Comparison of ENCODE assay signal across 13 mouse cellular contexts in genomic region chr8:54864038-54864760, GRCm38 (mm10). TPM values are rescaled to one million over a fixed set of nuclear protein-coding genes. Genes with fewer than 3 reads are reported as not detected.
DNase-seq lines count a peak whose midpoint lies in the region; ATAC-seq and TF ChIP-seq lines count a peak whose summit lies in the region.
"Had no signal": no experiment of that assay in that cellular context is flagged by ENCODE, and none has a peak within 500 bp of the region (broad histone marks: within the 10 kb centered on the region; RNA-seq: fewer than 3 reads in every experiment).

No protein-coding gene starts in this region.

- H3K36me3 ChIP-seq in midbrain, embryonic 14.5 days (ENCODE audit: control insufficient read depth, insufficient read depth, low read length): no peaks in the 10 kb centered on the region
- H3K36me3 ChIP-seq in limb, embryonic 10.5 days: no peaks in the 10 kb centered on the region

- TF ChIP-seq CTCF in lung, adult 2 months (IDR thresholded peaks at IDR 0.05; ENCODE audit: insufficient read depth, low read length): no peak

- DNase-seq in left cerebral cortex, adult 11 months (ENCODE audit: low spot score): peak; percentile 69
- no peak for DNase-seq in left cerebral cortex, postnatal 4 days
- DNase-seq in frontal cortex, postnatal 36 days (ENCODE audit: low spot score in 2 of 2): peak; percentile 34 to 76
- peak; percentile 63 for DNase-seq in midbrain, embryonic 14.5 days
- peak; percentile 20 for DNase-seq in right cerebral cortex, postnatal 4 days
- no peak for DNase-seq in limb, embryonic 10.5 days (ENCODE audit: low spot score)
- DNase-seq in lung, adult 18-20 months: no peak
- no peak for DNase-seq in lung, adult 2 months
- DNase-seq: heart, postnatal 36 days; liver; lung, postnatal 4 days had no signal

- peak; percentile 71; the same call in 1 of the 2 replicates for ATAC-seq in midbrain, embryonic 14.5 days (ENCODE audit: low FRiP score, low TSS enrichment)

- no peak overlapping the region for H3K9ac ChIP-seq in midbrain, embryonic 14.5 days (replicated peaks; ENCODE audit: low read length)

- 53% methylated on average over 4 of the region's 4 CpGs for WGBS in midbrain, embryonic 14.5 days
- 92% methylated on average over 4 of the region's 4 CpGs for WGBS in limb, embryonic 10.5 days
- 68% methylated on average over 4 of the region's 4 CpGs for WGBS in lung, adult 2 months

- peak overlapping the region; percentile 60 for H3K27ac ChIP-seq in midbrain, embryonic 14.5 days (replicated peaks; ENCODE audit: low read depth, low read length)
- H3K27ac ChIP-seq in limb, embryonic 10.5 days: no peak overlapping the region

- no peaks in the 10 kb centered on the region for H3K27me3 ChIP-seq in midbrain, embryonic 14.5 days (ENCODE audit: control insufficient read depth, insufficient read depth, low read length)
- no peaks in the 10 kb centered on the region for H3K27me3 ChIP-seq in limb, embryonic 10.5 days (ENCODE audit: low read depth, poor library complexity, severe bottlenecking)

- no peak overlapping the region for H3K4me3 ChIP-seq in midbrain, embryonic 14.5 days (replicated peaks; ENCODE audit: low read depth, low read length)
- H3K4me3 ChIP-seq in limb, embryonic 10.5 days: no peak overlapping the region
- H3K4me3 ChIP-seq in lung, adult 2 months (replicated peaks; ENCODE audit: extremely low read depth, low read depth, low read length): no peak overlapping the region
- H3K4me3 ChIP-seq: erythroblast, embryonic 14.5 days had no signal

- H3K9me3 ChIP-seq in midbrain, embryonic 14.5 days (ENCODE audit: control insufficient read depth, low read length): no peaks in the 10 kb centered on the region
- H3K9me3 ChIP-seq in limb, embryonic 10.5 days (replicated peaks): no peaks in the 10 kb centered on the region

- no peak for TF ChIP-seq POLR2A in lung, adult 2 months (IDR thresholded peaks at IDR 0.05; ENCODE audit: borderline replicate concordance, extremely low read depth, low read depth, low read length)

- peaks cover 12% of the 10 kb centered on the region; the same call in 1 of the 2 replicates for H3K4me1 ChIP-seq in midbrain, embryonic 14.5 days (ENCODE audit: control insufficient read depth, insufficient read depth, low read length)
- H3K4me1 ChIP-seq in limb, embryonic 10.5 days: no peaks in the 10 kb centered on the region
- no peaks in the 10 kb centered on the region for H3K4me1 ChIP-seq in lung, adult 2 months (ENCODE audit: control insufficient read depth, insufficient read depth, low read length)

- intact Hi-C loops in left cerebral cortex, postnatal 4 days (cut with DNase I): loop anchor here (10.0 kb wide), 1 partner anchor 91 kb away; the partner anchor contains the start of gene Gpm6a

- no peak overlapping the region for H3K4me2 ChIP-seq in midbrain, embryonic 14.5 days (ENCODE audit: low read length)

RNA-seq across cellular contexts. Expression of gene Wdr17, which starts 22.8 kb away (rescaled TPM):
- total RNA-seq in left cerebral cortex, postnatal 4 days (2021): 10 to 100 TPM; 42.5 to 45.3 TPM
- polyA plus RNA-seq in midbrain, embryonic 14.5 days (2014; fragmentation: Nextera tagmentation; extraction: Ambion mirVana): 15.2 and 19.0 TPM in 2 replicates
- 1.7 and 1.9 TPM in 2 replicates for polyA plus RNA-seq in limb, embryonic 10.5 days (2016; fragmentation: Nextera tagmentation; extraction: Ambion mirVana)
- not detected in 2 replicates for polyA plus RNA-seq in lung, adult 2 months (2012; rRNA removed)
- total RNA-seq: granulocyte monocyte progenitor cell, adult 5-6 weeks; heart, postnatal 36 days had no signal
- polyA plus RNA-seq: erythroblast, embryonic 14.5 days had no signal

Comparison
In these comparisons a context has a peak if more than half of its experiments do, and no peak if none do; other contexts are left out.
1. DNase-seq: peak in left cerebral cortex, adult 11 months (single experiment), frontal cortex, postnatal 36 days (2 of 2), midbrain, embryonic 14.5 days (single experiment) and right cerebral cortex, postnatal 4 days (single experiment); none in left cerebral cortex, postnatal 4 days (single experiment), limb, embryonic 10.5 days (single experiment), lung, adult 18-20 months (0 of 2) and lung, adult 2 months (single experiment).